Mouse (Mus musculus): ENCODE measurements at regions not wholly inside any gene's neighbourhood (a gene's known extent, or its start where the extent isn't known, plus 50 kb on each side); places are given as distances from the start of the nearest gene placed in this dataset.
A peak's percentile ranks its signal among the peaks of the same experiment; 100 is the strongest.

DNA sequence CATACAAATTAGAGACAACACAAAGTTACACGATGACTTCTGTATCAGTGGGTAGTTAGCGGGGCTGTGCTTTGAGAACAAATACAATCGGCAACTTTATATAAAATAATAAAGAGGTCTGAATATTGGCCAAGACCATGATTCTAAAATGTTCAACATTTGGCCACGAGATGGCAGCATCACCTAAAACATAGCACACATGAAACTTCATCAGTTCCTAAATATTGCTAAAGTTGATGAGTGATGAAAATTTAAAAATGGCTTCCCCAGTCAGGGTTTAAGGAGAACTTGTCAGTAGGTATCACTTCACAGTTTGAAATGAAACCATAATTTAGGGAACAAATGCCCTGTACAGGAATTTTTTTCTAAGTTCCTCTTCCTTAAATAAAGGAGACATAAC lies 824.6 kb downstream of the Basp1 start:
- H3K9ac ChIP-seq (ENCODE audit: low read depth, low read length, severe bottlenecking), result no peak overlapping the region
- no peak overlapping the region for H3K4me3 ChIP-seq (replicated peaks; ENCODE audit: low read length)
- 24% methylated on average over 4 of the region's 4 CpGs for WGBS
- DNase-seq (ENCODE audit: low spot score) (peak; percentile 81), ATAC-seq (ENCODE audit: low FRiP score, low read depth) (peak; percentile 34; the same call in 1 of the 2 replicates)
- no peaks in the 10 kb centered on the region for H3K36me3 ChIP-seq (ENCODE audit: control insufficient read depth, insufficient read depth, low read length)
- H3K27me3 ChIP-seq (ENCODE audit: control insufficient read depth, insufficient read depth, low read length), result no peaks in the 10 kb centered on the region
- no peak overlapping the region for H3K27ac ChIP-seq (replicated peaks; ENCODE audit: low read depth, low read length)
- no peak for TF ChIP-seq POLR2A (IDR thresholded peaks at IDR 0.05; ENCODE audit: borderline replicate concordance, extremely low read depth, insufficient read depth, insufficient read length)
- H3K4me1 ChIP-seq (ENCODE audit: control insufficient read depth, insufficient read depth, low read length), result no peaks in the 10 kb centered on the region
- no peaks in the 10 kb centered on the region for H3K9me3 ChIP-seq (ENCODE audit: control insufficient read depth, low read length)
- no peak overlapping the region for H3K4me2 ChIP-seq (replicated peaks; ENCODE audit: low read depth, low read length, severe bottlenecking)

- H3K36me3 ChIP-seq (ENCODE audit: control insufficient read depth, insufficient read depth, low read length), result no peaks in the 10 kb centered on the region
- no peak for DNase-seq (ENCODE audit: low spot score)
- TF ChIP-seq POLR2A (IDR thresholded peaks at IDR 0.05; ENCODE audit: borderline replicate concordance, extremely low read depth, insufficient read depth, insufficient read length), result no peak
- H3K9ac ChIP-seq (ENCODE audit: low read depth, low read length, severe bottlenecking), result no peak overlapping the region
- no peak for ATAC-seq (ENCODE audit: low FRiP score, low read depth)
- WGBS, result 62% methylated on average over 3 of the region's 3 CpGs
- no peak overlapping the region for H3K27ac ChIP-seq (replicated peaks; ENCODE audit: low read depth, low read length)
- H3K27me3 ChIP-seq (ENCODE audit: control insufficient read depth, insufficient read depth, low read length), result no peaks in the 10 kb centered on the region
- H3K4me1 ChIP-seq (ENCODE audit: control insufficient read depth, insufficient read depth, low read length), result no peaks in the 10 kb centered on the region
- no peaks in the 10 kb centered on the region for H3K9me3 ChIP-seq (ENCODE audit: control insufficient read depth, low read length)
- H3K4me2 ChIP-seq (replicated peaks; ENCODE audit: low read depth, low read length, severe bottlenecking), result no peak overlapping the region
- H3K4me3 ChIP-seq (replicated peaks; ENCODE audit: low read length), result no peak overlapping the region
These were observed 846.6 kb downstream of the Basp1 start for GRCm38 (mm10) chr15:24566981-24567380.

DNA sequence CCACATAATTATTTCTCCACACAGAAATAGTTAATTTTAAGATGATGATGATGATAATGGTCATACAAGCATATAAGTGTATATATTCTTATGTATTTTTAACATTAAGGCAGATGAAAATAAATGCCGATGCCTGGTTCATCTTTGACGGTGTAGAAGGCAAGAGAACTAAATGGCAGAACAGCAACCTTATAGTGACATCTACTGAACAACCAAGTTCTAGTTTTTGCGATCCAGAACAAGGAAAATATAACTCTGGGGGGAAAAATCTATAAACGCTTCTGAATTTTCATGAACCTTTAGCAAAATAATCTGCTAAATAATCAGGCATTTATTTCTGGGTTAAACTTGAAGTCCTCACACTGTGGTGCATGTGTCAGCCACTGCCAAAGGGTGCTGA lies 856.8 kb downstream of the Basp1 start:
- no peak for TF ChIP-seq POLR2A (IDR thresholded peaks at IDR 0.05; ENCODE audit: borderline replicate concordance, extremely low read depth, insufficient read depth, insufficient read length)
- WGBS, result 86% methylated on average over 4 of the region's 4 CpGs
- ATAC-seq (ENCODE audit: low FRiP score, low read depth) (no peak), DNase-seq (ENCODE audit: low spot score) (no peak)
- Histone ChIP-seq H3K4me2 (replicated peaks; ENCODE audit: low read depth, low read length, severe bottlenecking) (no peak overlapping the region), H3K9ac (ENCODE audit: low read depth, low read length, severe bottlenecking) (no peak overlapping the region), H3K9me3 (ENCODE audit: control insufficient read depth, low read length) (no peaks in the 10 kb centered on the region), H3K27me3 (ENCODE audit: control insufficient read depth, insufficient read depth, low read length) (no peaks in the 10 kb centered on the region), H3K4me1 (ENCODE audit: control insufficient read depth, insufficient read depth, low read length) (no peaks in the 10 kb centered on the region), H3K27ac (replicated peaks; ENCODE audit: low read depth, low read length) (no peak overlapping the region), H3K4me3 (replicated peaks; ENCODE audit: low read length) (no peak overlapping the region), H3K36me3 (ENCODE audit: control insufficient read depth, insufficient read depth, low read length) (no peaks in the 10 kb centered on the region)

- H3K27me3 ChIP-seq (ENCODE audit: control insufficient read depth, insufficient read depth, low read length), result no peaks in the 10 kb centered on the region
- H3K4me1 ChIP-seq (ENCODE audit: control insufficient read depth, insufficient read depth, low read length), result no peaks in the 10 kb centered on the region
- no peaks in the 10 kb centered on the region for H3K36me3 ChIP-seq (ENCODE audit: control insufficient read depth, insufficient read depth, low read length)
- 78% methylated on average over 3 of the region's 3 CpGs for WGBS
- no peak overlapping the region for H3K27ac ChIP-seq (replicated peaks; ENCODE audit: low read depth, low read length)
- DNase-seq (ENCODE audit: low spot score) (no peak), ATAC-seq (ENCODE audit: low FRiP score, low read depth) (no peak)
- H3K4me3 ChIP-seq (replicated peaks; ENCODE audit: low read length), result no peak overlapping the region
- no peak overlapping the region for H3K4me2 ChIP-seq (replicated peaks; ENCODE audit: low read depth, low read length, severe bottlenecking)
- no peaks in the 10 kb centered on the region for H3K9me3 ChIP-seq (ENCODE audit: control insufficient read depth, low read length)
- TF ChIP-seq POLR2A (IDR thresholded peaks at IDR 0.05; ENCODE audit: borderline replicate concordance, extremely low read depth, insufficient read depth, insufficient read length), result no peak
- H3K9ac ChIP-seq (ENCODE audit: low read depth, low read length, severe bottlenecking), result no peak overlapping the region
These were observed 863.5 kb downstream of the Basp1 start for GRCm38 (mm10) chr15:24550108-24550507.

DNA sequence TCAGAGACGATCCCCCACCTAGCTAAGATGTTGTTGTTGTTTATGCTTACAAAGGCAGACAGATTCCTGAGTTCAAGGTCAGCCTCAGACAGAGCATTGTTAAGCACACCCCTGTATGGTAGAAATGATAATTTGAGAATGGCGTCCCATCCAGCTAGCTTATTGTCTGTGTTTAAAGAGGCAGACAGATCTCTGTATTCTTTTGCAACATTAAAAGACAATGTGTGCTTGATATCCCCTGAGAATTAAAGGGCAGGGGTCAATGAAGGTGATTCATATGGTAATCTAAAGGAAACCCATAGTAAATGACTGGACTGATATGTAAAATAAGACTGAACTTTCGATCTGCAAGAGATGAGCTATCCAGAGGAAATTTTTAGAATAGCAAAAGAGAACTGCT lies 883.5 kb downstream of the Basp1 start:
- Histone ChIP-seq H3K27me3 (ENCODE audit: control insufficient read depth, insufficient read depth, low read length) (no peaks in the 10 kb centered on the region), H3K4me3 (replicated peaks; ENCODE audit: low read length) (no peak overlapping the region), H3K4me1 (ENCODE audit: control insufficient read depth, insufficient read depth, low read length) (no peaks in the 10 kb centered on the region), H3K9ac (ENCODE audit: low read depth, low read length, severe bottlenecking) (no peak overlapping the region), H3K27ac (replicated peaks; ENCODE audit: low read depth, low read length) (no peak overlapping the region), H3K36me3 (ENCODE audit: control insufficient read depth, insufficient read depth, low read length) (no peaks in the 10 kb centered on the region), H3K4me2 (replicated peaks; ENCODE audit: low read depth, low read length, severe bottlenecking) (no peak overlapping the region), H3K9me3 (ENCODE audit: control insufficient read depth, low read length) (no peaks in the 10 kb centered on the region)
- TF ChIP-seq POLR2A (IDR thresholded peaks at IDR 0.05; ENCODE audit: borderline replicate concordance, extremely low read depth, insufficient read depth, insufficient read length), result no peak
- DNase-seq (ENCODE audit: low spot score) (no peak), ATAC-seq (ENCODE audit: low FRiP score, low read depth) (no peak)
- 84% methylated on average over 3 of the region's 3 CpGs for WGBS

GRCm38 (mm10) chr15:24527379-24527778 lies 886.2 kb downstream of the Basp1 start:
- Histone ChIP-seq H3K4me1 (ENCODE audit: control insufficient read depth, insufficient read depth, low read length) (no peaks in the 10 kb centered on the region), H3K27me3 (ENCODE audit: control insufficient read depth, insufficient read depth, low read length) (no peaks in the 10 kb centered on the region), H3K27ac (replicated peaks; ENCODE audit: low read depth, low read length) (no peak overlapping the region), H3K4me2 (replicated peaks; ENCODE audit: low read depth, low read length, severe bottlenecking) (no peak overlapping the region), H3K9ac (ENCODE audit: low read depth, low read length, severe bottlenecking) (no peak overlapping the region), H3K4me3 (replicated peaks; ENCODE audit: low read length) (no peak overlapping the region), H3K36me3 (ENCODE audit: control insufficient read depth, insufficient read depth, low read length) (no peaks in the 10 kb centered on the region), H3K9me3 (ENCODE audit: control insufficient read depth, low read length) (no peaks in the 10 kb centered on the region)
- WGBS, result 77% methylated on average over 5 of the region's 5 CpGs
- no peak for TF ChIP-seq POLR2A (IDR thresholded peaks at IDR 0.05; ENCODE audit: borderline replicate concordance, extremely low read depth, insufficient read depth, insufficient read length)
- DNase-seq (ENCODE audit: low spot score) (peak; percentile 13), ATAC-seq (ENCODE audit: low FRiP score, low read depth) (no peak)
